Mouse (Mus musculus): ENCODE results near the gene Ddr2. TPM values are rescaled to one million over a fixed set of nuclear protein-coding genes. Genes with fewer than 3 reads are reported as not detected.
A peak's percentile ranks its signal among the peaks of the same experiment; 100 is the strongest.
"Not testable (repeated sequence)": the region's sequence is repeated elsewhere in the genome, so short reads cannot be mapped to it uniquely, and the experiment has no call there.

Gene Ddr2
- polyA plus RNA-seq, 1 experiment from 2014 or later: 38.6 TPM

DNA sequence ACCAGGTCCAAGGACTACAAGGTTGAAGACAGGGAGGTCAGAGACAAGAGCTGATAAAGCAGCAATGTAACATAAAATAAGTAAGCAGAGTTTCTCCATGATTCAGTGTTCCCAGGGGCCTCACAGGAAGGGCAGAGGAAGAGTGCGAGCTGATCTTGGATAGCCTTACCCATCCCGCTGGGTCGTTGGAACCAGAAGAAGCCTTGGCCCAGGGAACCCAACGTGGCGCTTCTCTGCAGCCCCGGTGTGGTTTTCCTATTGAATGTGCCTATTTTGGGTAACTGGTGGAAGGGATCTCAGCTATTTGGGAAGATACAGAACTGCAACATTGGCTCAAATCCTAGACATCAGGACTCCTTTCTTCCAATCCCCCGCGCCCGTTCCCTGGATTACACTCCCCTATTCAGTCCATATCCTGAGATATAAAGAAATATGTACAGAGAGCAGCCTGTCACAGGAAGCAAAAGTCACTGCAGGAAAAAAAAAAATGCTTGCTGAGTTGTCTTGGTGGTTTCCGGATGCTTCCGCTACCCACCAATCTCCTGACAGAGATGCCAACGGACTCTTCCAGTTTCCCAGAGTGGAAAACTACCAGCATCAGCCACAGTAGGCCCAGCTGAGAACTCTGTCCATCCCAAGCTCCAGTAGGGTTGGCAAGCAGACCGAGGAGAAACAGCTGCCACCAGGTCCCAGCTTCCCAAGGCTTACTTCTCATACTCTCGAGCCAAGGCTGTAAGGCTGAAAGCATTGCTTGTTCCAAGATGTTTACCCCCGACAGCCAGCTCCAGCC is 99.7 kb downstream of the Ddr2 start:
- no peaks in the 10 kb centered on the region for H3K27me3 ChIP-seq (replicated peaks)
- H3K4me3 ChIP-seq (replicated peaks): no peak overlapping the region
- H3K36me3 ChIP-seq: no peaks in the 10 kb centered on the region
- ATAC-seq: no peak
- no peaks in the 10 kb centered on the region for H3K4me1 ChIP-seq (replicated peaks)
- WGBS: 90% methylated on average over 15 of the region's 15 CpGs
- no peak overlapping the region for H3K9ac ChIP-seq
- H3K9me3 ChIP-seq: no peaks in the 10 kb centered on the region
- H3K4me2 ChIP-seq (replicated peaks): no peak overlapping the region
- H3K27ac ChIP-seq: no peak overlapping the region

DNA sequence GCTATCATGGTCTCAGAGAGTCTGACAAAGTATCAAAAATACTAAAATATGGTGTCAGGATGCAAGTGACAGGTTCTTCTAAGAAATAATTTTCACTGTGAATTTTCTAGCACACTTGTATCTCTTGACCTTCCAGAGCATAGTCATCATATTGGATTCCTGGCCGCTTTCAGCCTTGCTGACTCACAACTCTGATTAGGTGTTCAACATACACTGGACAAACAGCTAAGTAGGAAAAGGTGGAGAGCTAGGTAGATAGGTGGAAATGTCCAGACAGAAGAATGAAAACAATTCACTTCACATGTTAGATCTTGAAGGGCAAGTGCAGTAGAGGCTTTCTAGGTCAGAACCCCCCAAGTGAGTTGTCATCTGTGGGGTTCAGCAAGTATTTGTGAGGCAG is 101.3 kb downstream of the Ddr2 start:
- no peak overlapping the region for H3K9ac ChIP-seq
- H3K9me3 ChIP-seq: no peaks in the 10 kb centered on the region
- no peaks in the 10 kb centered on the region for H3K27me3 ChIP-seq (replicated peaks)
- no peak overlapping the region for H3K4me2 ChIP-seq (replicated peaks)
- no peak overlapping the region for H3K4me3 ChIP-seq (replicated peaks)
- no peaks in the 10 kb centered on the region for H3K4me1 ChIP-seq (replicated peaks)
- H3K27ac ChIP-seq: no peak overlapping the region
- H3K36me3 ChIP-seq: no peaks in the 10 kb centered on the region
- ATAC-seq: no peak
- WGBS: 98% methylated on average over 1 of the region's 1 CpGs

DNA sequence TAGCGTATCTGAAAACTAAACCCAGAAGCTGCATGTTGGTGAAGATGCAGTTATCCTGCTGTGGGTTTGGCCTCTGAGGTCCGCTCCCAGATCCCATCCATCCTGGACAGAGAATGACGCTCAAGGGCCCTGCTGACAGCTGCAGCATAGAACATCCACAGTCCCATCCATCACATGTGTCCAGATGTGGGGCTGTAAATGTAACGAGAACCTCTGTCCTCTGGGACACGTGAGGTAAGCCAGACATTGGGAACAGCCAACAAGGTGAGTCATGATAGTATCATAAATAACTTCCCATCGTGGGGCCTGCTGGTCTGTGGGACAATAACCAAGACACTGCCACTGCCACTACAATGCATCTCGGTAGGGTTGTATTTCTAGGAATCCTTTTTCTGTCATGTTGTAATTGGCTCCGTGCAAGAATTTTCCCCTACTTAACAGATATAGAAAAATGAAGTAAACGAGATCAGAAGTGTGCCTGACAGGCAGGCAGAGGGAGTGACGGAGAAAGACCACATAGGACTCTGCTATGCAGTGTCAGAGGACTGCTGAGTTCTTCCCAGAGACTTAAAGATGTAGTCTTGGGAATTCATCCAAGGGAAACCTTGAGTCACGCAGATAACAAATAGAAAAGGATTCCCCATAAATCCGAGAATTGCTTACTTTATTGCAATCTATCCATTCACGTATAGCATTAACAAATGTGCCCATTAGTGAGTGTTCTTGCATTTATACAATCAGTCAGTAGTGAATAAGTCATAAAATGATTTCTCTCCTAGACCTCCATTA is 101.9 kb downstream of the Ddr2 start:
- Histone ChIP-seq H3K9me3 (no peaks in the 10 kb centered on the region), H3K4me1 (replicated peaks) (no peaks in the 10 kb centered on the region), H3K27ac (no peak overlapping the region), H3K4me3 (replicated peaks) (no peak overlapping the region), H3K9ac (no peak overlapping the region), H3K36me3 (no peaks in the 10 kb centered on the region), H3K4me2 (replicated peaks) (no peak overlapping the region), H3K27me3 (replicated peaks) (no peaks in the 10 kb centered on the region)
- 55% methylated on average over 13 of the region's 13 CpGs for WGBS
- ATAC-seq: no peak

GRCm38 (mm10) chr1:170006516-170006915 is 104.0 kb downstream of the Ddr2 start:
- WGBS: 51% methylated on average over 5 of the region's 5 CpGs

GRCm38 (mm10) chr1:170005297-170005696 is 105.3 kb downstream of the Ddr2 start:
- H3K36me3 ChIP-seq: no peaks in the 10 kb centered on the region
- ATAC-seq: no peak
- 81% methylated on average over 3 of the region's 3 CpGs for WGBS

More at GRCm38 (mm10) chr1:170006516-170006915, 104.0 kb downstream of the Ddr2 start:
- no peak overlapping the region for H3K4me2 ChIP-seq (replicated peaks)
- ATAC-seq: no peak
- no peaks in the 10 kb centered on the region for H3K4me1 ChIP-seq (replicated peaks)
- no peaks in the 10 kb centered on the region for H3K9me3 ChIP-seq
- no peak overlapping the region for H3K9ac ChIP-seq
- H3K36me3 ChIP-seq: no peaks in the 10 kb centered on the region
- no peaks in the 10 kb centered on the region for H3K27me3 ChIP-seq (replicated peaks)
- no peak overlapping the region for H3K27ac ChIP-seq
- no peak overlapping the region for H3K4me3 ChIP-seq (replicated peaks)

GRCm38 (mm10) chr1:169993901-169994300 is 116.7 kb downstream of the Ddr2 start:
- not testable (repeated sequence) for H3K4me3 ChIP-seq (replicated peaks); H3K4me1 ChIP-seq (replicated peaks); ATAC-seq; H3K4me2 ChIP-seq (replicated peaks); H3K27ac ChIP-seq; H3K27me3 ChIP-seq (replicated peaks); H3K9ac ChIP-seq; H3K36me3 ChIP-seq; H3K9me3 ChIP-seq
- 93% methylated on average over 6 of the region's 6 CpGs for WGBS

More at GRCm38 (mm10) chr1:170005297-170005696, 105.3 kb downstream of the Ddr2 start:
- no peak overlapping the region for H3K4me3 ChIP-seq (replicated peaks)
- H3K27me3 ChIP-seq (replicated peaks): no peaks in the 10 kb centered on the region
- no peak overlapping the region for H3K27ac ChIP-seq
- H3K4me1 ChIP-seq (replicated peaks): no peaks in the 10 kb centered on the region
- H3K9me3 ChIP-seq: no peaks in the 10 kb centered on the region
- no peak overlapping the region for H3K4me2 ChIP-seq (replicated peaks)
- no peak overlapping the region for H3K9ac ChIP-seq

- Histone ChIP-seq H3K27me3 (replicated peaks) (no peaks in the 10 kb centered on the region), H3K9ac (no peak overlapping the region), H3K9me3 (no peaks in the 10 kb centered on the region), H3K27ac (no peak overlapping the region), H3K4me2 (replicated peaks) (no peak overlapping the region), H3K4me3 (replicated peaks) (no peak overlapping the region), H3K36me3 (peaks cover 2% of the 10 kb centered on the region; the same call in 1 of the 2 replicates), H3K4me1 (replicated peaks) (no peaks in the 10 kb centered on the region)
- ATAC-seq: no peak
- WGBS: 59% methylated on average over 1 of the region's 1 CpGs
These were observed 124.4 kb downstream of the Ddr2 start for GRCm38 (mm10) chr1:169986166-169986565.

- WGBS: 90% methylated on average over 4 of the region's 4 CpGs
These were observed 132.9 kb downstream of the Ddr2 start for GRCm38 (mm10) chr1:169977621-169978020.

DNA sequence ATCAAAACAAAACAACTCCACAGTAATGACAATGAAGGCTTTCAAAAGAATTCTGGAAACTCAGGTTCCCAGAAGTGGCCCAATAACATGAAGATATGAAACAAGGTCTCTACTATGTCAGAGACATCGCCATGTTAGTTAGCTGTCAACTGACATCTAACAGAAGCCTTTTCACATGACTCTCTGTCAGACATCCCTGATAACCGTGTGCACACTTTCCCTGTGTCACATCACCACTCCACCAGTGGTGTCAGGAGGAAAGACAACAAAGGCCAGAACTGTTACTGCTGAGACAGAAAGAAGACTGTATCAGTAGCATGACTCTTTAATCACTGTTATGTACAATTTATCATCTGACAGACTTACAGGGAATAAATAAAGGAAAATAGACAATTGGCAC is 138.6 kb downstream of the Ddr2 start:
- H3K27ac ChIP-seq: no peak overlapping the region
- no peaks in the 10 kb centered on the region for H3K36me3 ChIP-seq
- H3K9me3 ChIP-seq: no peaks in the 10 kb centered on the region
- ATAC-seq: no peak
- H3K27me3 ChIP-seq (replicated peaks): no peaks in the 10 kb centered on the region
- WGBS: 65% methylated on average over 2 of the region's 2 CpGs
- no peak overlapping the region for H3K4me3 ChIP-seq (replicated peaks)
- no peak overlapping the region for H3K4me2 ChIP-seq (replicated peaks)
- H3K9ac ChIP-seq: no peak overlapping the region
- no peaks in the 10 kb centered on the region for H3K4me1 ChIP-seq (replicated peaks)

More at GRCm38 (mm10) chr1:169977621-169978020, 132.9 kb downstream of the Ddr2 start:
- no peak overlapping the region for H3K9ac ChIP-seq
- H3K36me3 ChIP-seq: 0 out of 2 replicates have a peak, but pooled peaks cover 2% of the 10 kb centered on the region
- no peaks in the 10 kb centered on the region for H3K27me3 ChIP-seq (replicated peaks)
- no peak overlapping the region for H3K27ac ChIP-seq
- ATAC-seq: no peak
- no peaks in the 10 kb centered on the region for H3K4me1 ChIP-seq (replicated peaks)
- H3K4me2 ChIP-seq (replicated peaks): no peak overlapping the region
- no peaks in the 10 kb centered on the region for H3K9me3 ChIP-seq
- H3K4me3 ChIP-seq (replicated peaks): no peak overlapping the region

DNA sequence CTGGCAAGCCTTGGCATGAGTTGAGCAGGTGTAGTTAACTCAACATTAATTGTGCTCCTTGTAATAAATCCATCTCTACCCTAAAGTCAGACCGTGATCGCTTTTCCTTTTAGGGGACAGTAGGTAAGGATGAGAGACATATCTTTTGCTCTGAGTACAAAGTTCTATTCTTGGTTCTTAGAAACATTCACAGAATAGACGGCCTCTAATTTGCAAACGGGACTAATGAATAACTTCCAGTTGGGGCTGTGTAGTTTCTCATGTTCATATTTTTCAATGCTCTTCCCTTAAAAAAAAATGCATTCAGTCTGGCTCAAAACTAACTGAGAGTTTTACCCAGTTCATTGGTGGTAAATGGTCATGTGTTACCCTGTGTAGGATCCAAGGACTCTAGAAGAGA is 139.6 kb downstream of the Ddr2 start:
- no peaks in the 10 kb centered on the region for H3K36me3 ChIP-seq
- H3K4me3 ChIP-seq (replicated peaks): no peak overlapping the region
- 92% methylated on average over 4 of the region's 4 CpGs for WGBS
- no peak overlapping the region for H3K27ac ChIP-seq
- H3K9me3 ChIP-seq: no peaks in the 10 kb centered on the region
- ATAC-seq: no peak
- no peaks in the 10 kb centered on the region for H3K27me3 ChIP-seq (replicated peaks)
- H3K9ac ChIP-seq: no peak overlapping the region
- H3K4me2 ChIP-seq (replicated peaks): no peak overlapping the region
- H3K4me1 ChIP-seq (replicated peaks): no peaks in the 10 kb centered on the region

DNA sequence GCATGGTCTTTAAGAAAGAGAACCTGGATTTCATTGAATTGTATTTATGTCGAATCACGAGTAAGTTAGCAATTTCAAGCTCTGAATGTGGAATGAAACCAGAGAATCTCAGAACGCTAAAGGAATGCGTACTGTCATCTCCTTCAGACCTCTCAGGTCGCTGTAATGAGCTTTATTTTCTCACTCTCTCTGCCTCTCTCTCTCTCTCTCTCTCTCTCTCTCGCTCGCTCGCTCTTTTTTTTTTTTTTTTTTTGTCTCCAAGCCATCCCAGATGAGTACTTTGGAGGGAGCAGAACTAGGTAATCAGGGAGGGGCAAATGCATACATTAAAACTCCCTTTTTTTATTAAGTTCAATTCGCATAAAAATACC is 141.1 kb downstream of the Ddr2 start:
- H3K36me3 ChIP-seq: peaks cover 5% of the 10 kb centered on the region; the same call in 1 of the 2 replicates
- peak overlapping the region; percentile 60 for H3K4me2 ChIP-seq (replicated peaks)
- peak overlapping the region; percentile 78 for H3K27ac ChIP-seq
- peak overlapping the region; percentile 26; the same call in 1 of the 2 replicates for H3K9ac ChIP-seq
- 2% methylated on average over 9 of the region's 9 CpGs for WGBS
- H3K4me1 ChIP-seq (replicated peaks): no peaks in the 10 kb centered on the region
- peak; percentile 65 for ATAC-seq
- no peaks in the 10 kb centered on the region for H3K9me3 ChIP-seq
- no peaks in the 10 kb centered on the region for H3K27me3 ChIP-seq (replicated peaks)
- H3K4me3 ChIP-seq (replicated peaks): peak overlapping the region; percentile 62

GRCm38 (mm10) chr1:169968792-169969515 is 141.6 kb downstream of the Ddr2 start, which contains the start of gene Hsd17b7:
Hsd17b7 (minus strand) TSS chr1:169969241.
- peaks cover 5% of the 10 kb centered on the region; the same call in 1 of the 2 replicates for H3K36me3 ChIP-seq
- H3K4me3 ChIP-seq (replicated peaks): peak within 1 kb of the TSS; percentile 62
- under 1% methylated on average over 48 of the region's 48 CpGs for WGBS
- peak; percentile 100 for ATAC-seq
- no peaks in the 10 kb centered on the region for H3K27me3 ChIP-seq (replicated peaks)
- H3K9me3 ChIP-seq: no peaks in the 10 kb centered on the region
- peak within 1 kb of the TSS; percentile 73 for H3K4me2 ChIP-seq (replicated peaks)
- no peaks in the 10 kb centered on the region for H3K4me1 ChIP-seq (replicated peaks)
- H3K9ac ChIP-seq: peak within 1 kb of the TSS; percentile 41
- H3K27ac ChIP-seq: peak within 1 kb of the TSS; percentile 78
